Mouse (Mus musculus): ENCODE measurements around the gene Jade1. TPM values are rescaled to one million over a fixed set of nuclear protein-coding genes. Genes with fewer than 3 reads are reported as not detected.

Jade1 gene
- total and polyA plus RNA-seq, 3 experiments = 116 to 150 (median 134) TPM

GRCm38 (mm10) chr3:41563211-41563931 lies 7.8 kb downstream of the Jade1 start (continued):
- no peak for TF ChIP-seq CHD1 (IDR thresholded peaks at IDR 0.05; ENCODE audit: low read depth, low read length)
- no peak for TF ChIP-seq MAFK (IDR thresholded peaks at IDR 0.05; ENCODE audit: borderline replicate concordance, low read depth, low read length)
- TF ChIP-seq ETS1 (IDR thresholded peaks at IDR 0.05; ENCODE audit: low read depth, low read length) = peak; percentile 4; the same call in 1 of the 2 replicates

- peaks cover 27 to 52% of the 10 kb centered on the region in 2 experiments for H3K36me3 ChIP-seq (ENCODE audit: control insufficient read depth in 1 of 2, insufficient read depth in 2 of 2, low read length in 2 of 2)
These were observed 8.5 kb downstream of the Jade1 start for GRCm38 (mm10) chr3:41563997-41564396.

GRCm38 (mm10) chr3:41564471-41565213 lies 9.1 kb downstream of the Jade1 start:
- peak; percentile 85 for DNase-seq (ENCODE audit: low read depth, low spot score)
- TF ChIP-seq NRF1 (IDR thresholded peaks at IDR 0.05; ENCODE audit: insufficient read depth, low read depth, low read length, poor library complexity, severe bottlenecking) (no peak), CTCF (IDR thresholded peaks at IDR 0.05 in 2 of 3, conservative IDR thresholded peaks at IDR 0.05 in 1 of 3; ENCODE audit: control insufficient read depth in 1 of 3, insufficient read depth in 1 of 3, low read depth in 2 of 3, low read length in 3 of 3, poor library complexity in 1 of 3, severe bottlenecking in 1 of 3) (0 out of 6 replicates have a peak, but pooled peaks of 1 of the 3 experiments have one; percentile 0), USF1 (IDR thresholded peaks at IDR 0.05; ENCODE audit: low read depth, low read length) (no peak), UBTF (IDR thresholded peaks at IDR 0.05; ENCODE audit: borderline replicate concordance, insufficient read depth, low read depth, low read length) (no peak), MYC (IDR thresholded peaks at IDR 0.05; ENCODE audit: low read depth, low read length) (peak; percentile 94), POLR2A (IDR thresholded peaks at IDR 0.05; ENCODE audit: control insufficient read depth in 1 of 2, insufficient read depth in 1 of 2, low read depth in 1 of 2, low read length in 2 of 2, poor library complexity in 1 of 2) (peak; percentile 46 to 61), MXI1 (IDR thresholded peaks at IDR 0.05; ENCODE audit: low read depth, low read length) (peak; percentile 98), SIN3A (IDR thresholded peaks at IDR 0.05; ENCODE audit: low read length) (peak; percentile 87), EP300 (IDR thresholded peaks at IDR 0.05; ENCODE audit: low read depth in 1 of 2, low read length in 2 of 2) (0 out of 4 replicates have a peak, but pooled peaks of 1 of the 2 experiments have one; percentile 6), MAX (IDR thresholded peaks at IDR 0.05; ENCODE audit: low read length) (peak; percentile 93), BHLHE40 (IDR thresholded peaks at IDR 0.05; ENCODE audit: borderline replicate concordance, low read depth, low read length) (peak; percentile 77; the same call in 1 of the 2 replicates), POLR2AphosphoS2 (IDR thresholded peaks at IDR 0.05; ENCODE audit: low read length) (peak; percentile 38; the same call in 1 of the 2 replicates)
- H3K9me3 ChIP-seq (replicated peaks; ENCODE audit: insufficient read depth, low read length) = no peaks in the 10 kb centered on the region
- peak overlapping the region; percentile 43 to 73 for H3K4me3 ChIP-seq (ENCODE audit: control insufficient read depth in 1 of 2, insufficient read depth in 1 of 2, low read depth in 2 of 2, low read length in 2 of 2)
- H3K27ac ChIP-seq (ENCODE audit: control insufficient read depth, low read depth, low read length) = peak overlapping the region; percentile 88
- peaks cover 2 to 16% of the 10 kb centered on the region in 2 experiments; a peak in 2 of 4 replicates for H3K4me1 ChIP-seq (ENCODE audit: control insufficient read depth in 1 of 2, insufficient read depth in 2 of 2, low read length in 2 of 2)
- H3K79me2 ChIP-seq (ENCODE audit: control insufficient read depth, insufficient read depth, low read length, poor library complexity) = peaks cover 91% of the 10 kb centered on the region
- no peaks in the 10 kb centered on the region for H3K27me3 ChIP-seq (ENCODE audit: control insufficient read depth in 1 of 2, insufficient read depth in 2 of 2, low read length in 2 of 2)
- H3K36me3 ChIP-seq (ENCODE audit: control insufficient read depth in 1 of 2, insufficient read depth in 2 of 2, low read length in 2 of 2) = peaks cover 25 to 53% of the 10 kb centered on the region in 2 experiments
- H3K9ac ChIP-seq (ENCODE audit: control insufficient read depth, low read depth, low read length, poor library complexity, severe bottlenecking) = peak overlapping the region; percentile 94

More at GRCm38 (mm10) chr3:41563997-41564396, 8.5 kb downstream of the Jade1 start:
- DNase-seq (ENCODE audit: low read depth, low spot score) = no peak
- Histone ChIP-seq H3K4me3 (ENCODE audit: control insufficient read depth in 1 of 2, insufficient read depth in 1 of 2, low read depth in 2 of 2, low read length in 2 of 2) (peak overlapping the region; percentile 43 to 73), H3K9ac (ENCODE audit: control insufficient read depth, low read depth, low read length, poor library complexity, severe bottlenecking) (peak overlapping the region; percentile 94), H3K4me1 (ENCODE audit: control insufficient read depth in 1 of 2, insufficient read depth in 2 of 2, low read length in 2 of 2) (peaks cover 2 to 16% of the 10 kb centered on the region in 2 experiments; a peak in 2 of 4 replicates), H3K9me3 (replicated peaks; ENCODE audit: insufficient read depth, low read length) (no peaks in the 10 kb centered on the region), H3K27me3 (ENCODE audit: control insufficient read depth in 1 of 2, insufficient read depth in 2 of 2, low read length in 2 of 2) (no peaks in the 10 kb centered on the region), H3K27ac (ENCODE audit: control insufficient read depth, low read depth, low read length) (peak overlapping the region; percentile 88), H3K79me2 (ENCODE audit: control insufficient read depth, insufficient read depth, low read length, poor library complexity) (peaks cover 88% of the 10 kb centered on the region)
- peak; percentile 41; the same call in 1 of the 2 replicates for TF ChIP-seq ZNF384 (IDR thresholded peaks at IDR 0.05; ENCODE audit: low read depth, low read length)
- TF ChIP-seq CHD2 (IDR thresholded peaks at IDR 0.05; ENCODE audit: low read length) = no peak
